Mouse (Mus musculus): ENCODE data around the gene Tdgf1. TPM values are rescaled to one million over a fixed set of nuclear protein-coding genes. Genes with fewer than 3 reads are reported as not detected.

The Tdgf1 gene
- total RNA-seq, 1 experiment from 2014 or later: not detected

GRCm38 (mm10) chr9:110895507-110895906 is 50.5 kb downstream of the Tdgf1 start:
- no peak for ATAC-seq (replicated peaks in 1 of 2; ENCODE audit: insufficient read depth in 1 of 2, low FRiP score in 2 of 2, low TSS enrichment in 1 of 2, low read depth in 1 of 2, poor library complexity in 2 of 2, severe bottlenecking in 2 of 2)

GRCm38 (mm10) chr9:110893429-110893828 is 52.5 kb downstream of the Tdgf1 start:
- ATAC-seq (replicated peaks in 1 of 2; ENCODE audit: insufficient read depth in 1 of 2, low FRiP score in 2 of 2, low TSS enrichment in 1 of 2, low read depth in 1 of 2, poor library complexity in 2 of 2, severe bottlenecking in 2 of 2): no peak

GRCm38 (mm10) chr9:110892552-110892951 is 53.4 kb downstream of the Tdgf1 start:
- no peak for ATAC-seq (replicated peaks in 1 of 2; ENCODE audit: insufficient read depth in 1 of 2, low FRiP score in 2 of 2, low TSS enrichment in 1 of 2, low read depth in 1 of 2, poor library complexity in 2 of 2, severe bottlenecking in 2 of 2)

GRCm38 (mm10) chr9:110891077-110891828 is 54.7 kb downstream of the Tdgf1 start:
- peak; percentile 58 to 64 for ATAC-seq (replicated peaks in 1 of 2; ENCODE audit: insufficient read depth in 1 of 2, low FRiP score in 2 of 2, low TSS enrichment in 1 of 2, low read depth in 1 of 2, poor library complexity in 2 of 2, severe bottlenecking in 2 of 2)

- no peak for ATAC-seq (replicated peaks in 1 of 2; ENCODE audit: insufficient read depth in 1 of 2, low FRiP score in 2 of 2, low TSS enrichment in 1 of 2, low read depth in 1 of 2, poor library complexity in 2 of 2, severe bottlenecking in 2 of 2)
These were observed 55.8 kb downstream of the Tdgf1 start for GRCm38 (mm10) chr9:110890026-110890783.

Other genes with a start within 250 kb of the Tdgf1 start
- not detected in 2 replicates for gene Myl3, start 204.3 kb downstream of the Tdgf1 start, total RNA-seq (2017)
- 1.1 TPM in 1 of 2 replicates, not detected in the other for gene Pth1r, start 199.0 kb downstream of the Tdgf1 start, total RNA-seq (2017)
- gene Prss42, start 148.0 kb downstream of the Tdgf1 start, total RNA-seq (2017): not detected in 2 replicates
- gene Prss44, start 132.2 kb downstream of the Tdgf1 start, total RNA-seq (2017): not detected in 2 replicates
- gene Prss43, start 119.5 kb downstream of the Tdgf1 start, total RNA-seq (2017): not detected in 2 replicates
- not detected in 2 replicates for gene Prss45, start 111.6 kb downstream of the Tdgf1 start, total RNA-seq (2017)
- not detected in 2 replicates for gene Prss46, start 101.7 kb downstream of the Tdgf1 start, total RNA-seq (2017)
- gene Prss50, start 88.2 kb downstream of the Tdgf1 start, total RNA-seq (2017): not detected in 2 replicates
- gene Als2cl, start 66.3 kb downstream of the Tdgf1 start, total RNA-seq (2017): 1.5 and 4.9 TPM in 2 replicates
- gene Tmie, start 66.0 kb downstream of the Tdgf1 start, total RNA-seq (2017): 0.50 TPM in 1 of 2 replicates, not detected in the other
- gene Fam240a, start 29.3 kb downstream of the Tdgf1 start, total RNA-seq (2017): not detected in 2 replicates
- 0.50 TPM in 1 of 2 replicates, not detected in the other for gene Lrrc2, start 5.4 kb upstream of the Tdgf1 start, total RNA-seq (2017)
- gene Rtp3, start 44.4 kb upstream of the Tdgf1 start, total RNA-seq (2017): not detected in 2 replicates
- 273 and 662 TPM in 2 replicates for gene Ltf, start 73.1 kb upstream of the Tdgf1 start, total RNA-seq (2017)
- 24.9 and 25.1 TPM in 2 replicates for gene Ccrl2, start 111.4 kb upstream of the Tdgf1 start, total RNA-seq (2017)
- gene Lrrfip2, start 171.4 kb upstream of the Tdgf1 start, total RNA-seq (2017): 65.7 and 103 TPM in 2 replicates

All from hematopoietic stem cell, adult 5-6 weeks (primary cell).